Mouse (Mus musculus): ENCODE data around the gene Adam4. TPM values are rescaled to one million over a fixed set of nuclear protein-coding genes. Genes with fewer than 3 reads are reported as not detected.
"Not testable (repeated sequence)": the region's sequence is repeated elsewhere in the genome, so short reads cannot be mapped to it uniquely, and the experiment has no call there.

Gene Adam4
- polyA plus RNA-seq (2014; fragmentation: Nextera tagmentation; extraction: Ambion mirVana), result 0.46 and 0.56 TPM in 2 replicates

- ATAC-seq (ENCODE audit: low FRiP score), result no peak
- no peak for DNase-seq (ENCODE audit: low spot score, missing footprints)
- 90% methylated on average over 1 of the region's 1 CpGs for WGBS
Measured at GRCm38 (mm10) chr12:81421846-81422245, at the start of gene Adam4. Gene Adam4, minus strand, starts transcription at chr12:81421946.

GRCm38 (mm10) chr12:81459051-81459450 lies 37.3 kb upstream of the Adam4 start:
- not testable (repeated sequence) for H3K36me3 ChIP-seq (ENCODE audit: control insufficient read depth, insufficient read depth, low read length); H3K9me3 ChIP-seq (ENCODE audit: control insufficient read depth, low read length); ATAC-seq (ENCODE audit: low FRiP score); H3K4me2 ChIP-seq; H3K4me3 ChIP-seq (ENCODE audit: low read depth, low read length); H3K9ac ChIP-seq (ENCODE audit: low read length); H3K4me1 ChIP-seq (ENCODE audit: control insufficient read depth, insufficient read depth, low read length); H3K27me3 ChIP-seq (ENCODE audit: control insufficient read depth, insufficient read depth, low read length); H3K27ac ChIP-seq (ENCODE audit: low read depth, low read length); DNase-seq (ENCODE audit: low spot score, missing footprints)
- 93% methylated on average over 7 of the region's 7 CpGs for WGBS

More at GRCm38 (mm10) chr12:81421846-81422245, at the start of gene Adam4:
- Histone ChIP-seq H3K36me3 (ENCODE audit: control insufficient read depth, insufficient read depth, low read length) (no peaks in the 10 kb centered on the region), H3K9ac (ENCODE audit: low read length) (no peak within 1 kb of the TSS), H3K27me3 (ENCODE audit: control insufficient read depth, insufficient read depth, low read length) (no peaks in the 10 kb centered on the region), H3K4me2 (no peak within 1 kb of the TSS), H3K9me3 (ENCODE audit: control insufficient read depth, low read length) (no peaks in the 10 kb centered on the region; the same call in 1 of the 2 replicates), H3K4me3 (ENCODE audit: low read depth, low read length) (no peak within 1 kb of the TSS), H3K4me1 (ENCODE audit: control insufficient read depth, insufficient read depth, low read length) (no peaks in the 10 kb centered on the region), H3K27ac (ENCODE audit: low read depth, low read length) (no peak within 1 kb of the TSS)

- not testable (repeated sequence) for H3K36me3 ChIP-seq (ENCODE audit: control insufficient read depth, insufficient read depth, low read length); H3K4me3 ChIP-seq (ENCODE audit: low read depth, low read length); H3K9ac ChIP-seq (ENCODE audit: low read length); H3K27me3 ChIP-seq (ENCODE audit: control insufficient read depth, insufficient read depth, low read length); ATAC-seq (ENCODE audit: low FRiP score); H3K9me3 ChIP-seq (ENCODE audit: control insufficient read depth, low read length); H3K27ac ChIP-seq (ENCODE audit: low read depth, low read length); DNase-seq (ENCODE audit: low spot score, missing footprints); H3K4me1 ChIP-seq (ENCODE audit: control insufficient read depth, insufficient read depth, low read length); H3K4me2 ChIP-seq
- 96% methylated on average over 9 of the region's 9 CpGs for WGBS
Measured at GRCm38 (mm10) chr12:81438985-81439384, 17.2 kb upstream of the Adam4 start.

- not testable (repeated sequence) for H3K9ac ChIP-seq (ENCODE audit: low read length); H3K4me2 ChIP-seq; H3K9me3 ChIP-seq (ENCODE audit: control insufficient read depth, low read length); H3K27me3 ChIP-seq (ENCODE audit: control insufficient read depth, insufficient read depth, low read length); H3K4me1 ChIP-seq (ENCODE audit: control insufficient read depth, insufficient read depth, low read length); DNase-seq (ENCODE audit: low spot score, missing footprints); ATAC-seq (ENCODE audit: low FRiP score); H3K27ac ChIP-seq (ENCODE audit: low read depth, low read length); H3K4me3 ChIP-seq (ENCODE audit: low read depth, low read length); H3K36me3 ChIP-seq (ENCODE audit: control insufficient read depth, insufficient read depth, low read length)
- WGBS, result 96% methylated on average over 2 of the region's 2 CpGs
Measured at GRCm38 (mm10) chr12:81434778-81435177, 13.0 kb upstream of the Adam4 start.

GRCm38 (mm10) chr12:81413211-81413610 lies 8.5 kb downstream of the Adam4 start:
- Histone ChIP-seq H3K9me3 (ENCODE audit: control insufficient read depth, low read length) (no peaks in the 10 kb centered on the region), H3K4me2 (no peak overlapping the region), H3K4me1 (ENCODE audit: control insufficient read depth, insufficient read depth, low read length) (no peaks in the 10 kb centered on the region), H3K4me3 (ENCODE audit: low read depth, low read length) (no peak overlapping the region), H3K36me3 (ENCODE audit: control insufficient read depth, insufficient read depth, low read length) (no peaks in the 10 kb centered on the region), H3K9ac (ENCODE audit: low read length) (no peak overlapping the region), H3K27ac (ENCODE audit: low read depth, low read length) (no peak overlapping the region), H3K27me3 (ENCODE audit: control insufficient read depth, insufficient read depth, low read length) (no peaks in the 10 kb centered on the region)
- DNase-seq (ENCODE audit: low spot score, missing footprints) (no peak), ATAC-seq (ENCODE audit: low FRiP score) (no peak)
- WGBS, result 90% methylated on average over 3 of the region's 3 CpGs

GRCm38 (mm10) chr12:81408966-81409365 lies 12.8 kb downstream of the Adam4 start:
- H3K36me3 ChIP-seq (ENCODE audit: control insufficient read depth, insufficient read depth, low read length), result no peaks in the 10 kb centered on the region
- no peak overlapping the region for H3K9ac ChIP-seq (ENCODE audit: low read length)
- H3K27me3 ChIP-seq (ENCODE audit: control insufficient read depth, insufficient read depth, low read length), result no peaks in the 10 kb centered on the region
- no peaks in the 10 kb centered on the region for H3K9me3 ChIP-seq (ENCODE audit: control insufficient read depth, low read length)
- WGBS, result 87% methylated on average over 3 of the region's 3 CpGs
- no peaks in the 10 kb centered on the region for H3K4me1 ChIP-seq (ENCODE audit: control insufficient read depth, insufficient read depth, low read length)
- H3K4me3 ChIP-seq (ENCODE audit: low read depth, low read length), result no peak overlapping the region
- ATAC-seq (ENCODE audit: low FRiP score) (no peak), DNase-seq (ENCODE audit: low spot score, missing footprints) (no peak)
- no peak overlapping the region for H3K27ac ChIP-seq (ENCODE audit: low read depth, low read length)
- no peak overlapping the region for H3K4me2 ChIP-seq

GRCm38 (mm10) chr12:81402187-81402586 lies 19.6 kb downstream of the Adam4 start:
- H3K27me3 ChIP-seq (ENCODE audit: control insufficient read depth, insufficient read depth, low read length), result no peaks in the 10 kb centered on the region
- no peak overlapping the region for H3K27ac ChIP-seq (ENCODE audit: low read depth, low read length)
- no peaks in the 10 kb centered on the region for H3K9me3 ChIP-seq (ENCODE audit: control insufficient read depth, low read length)
- H3K4me2 ChIP-seq, result no peak overlapping the region
- 24% methylated on average over 1 of the region's 1 CpGs for WGBS
- no peaks in the 10 kb centered on the region for H3K36me3 ChIP-seq (ENCODE audit: control insufficient read depth, insufficient read depth, low read length)
- H3K9ac ChIP-seq (ENCODE audit: low read length), result no peak overlapping the region
- H3K4me1 ChIP-seq (ENCODE audit: control insufficient read depth, insufficient read depth, low read length), result no peaks in the 10 kb centered on the region
- H3K4me3 ChIP-seq (ENCODE audit: low read depth, low read length), result no peak overlapping the region
- ATAC-seq (ENCODE audit: low FRiP score) (no peak), DNase-seq (ENCODE audit: low spot score, missing footprints) (peak; percentile 95)

GRCm38 (mm10) chr12:81379364-81379763 lies 42.4 kb downstream of the Adam4 start, which contains the start of gene Gm4787:
Gene Gm4787, minus strand, starts transcription at chr12:81379464.
- H3K9me3 ChIP-seq (ENCODE audit: control insufficient read depth, low read length), result not testable (repeated sequence)

More at GRCm38 (mm10) chr12:81379364-81379763, 42.4 kb downstream of the Adam4 start, which contains the start of gene Gm4787:
- not testable (repeated sequence) for H3K27me3 ChIP-seq (ENCODE audit: control insufficient read depth, insufficient read depth, low read length); DNase-seq (ENCODE audit: low spot score, missing footprints); H3K4me1 ChIP-seq (ENCODE audit: control insufficient read depth, insufficient read depth, low read length); ATAC-seq (ENCODE audit: low FRiP score); H3K4me3 ChIP-seq (ENCODE audit: low read depth, low read length); H3K36me3 ChIP-seq (ENCODE audit: control insufficient read depth, insufficient read depth, low read length); H3K27ac ChIP-seq (ENCODE audit: low read depth, low read length); H3K9ac ChIP-seq (ENCODE audit: low read length); H3K4me2 ChIP-seq
- WGBS, result 59% methylated on average over 1 of the region's 1 CpGs
